ENCODE assay signal across 21 mouse cellular contexts in the genomic region with DNA sequence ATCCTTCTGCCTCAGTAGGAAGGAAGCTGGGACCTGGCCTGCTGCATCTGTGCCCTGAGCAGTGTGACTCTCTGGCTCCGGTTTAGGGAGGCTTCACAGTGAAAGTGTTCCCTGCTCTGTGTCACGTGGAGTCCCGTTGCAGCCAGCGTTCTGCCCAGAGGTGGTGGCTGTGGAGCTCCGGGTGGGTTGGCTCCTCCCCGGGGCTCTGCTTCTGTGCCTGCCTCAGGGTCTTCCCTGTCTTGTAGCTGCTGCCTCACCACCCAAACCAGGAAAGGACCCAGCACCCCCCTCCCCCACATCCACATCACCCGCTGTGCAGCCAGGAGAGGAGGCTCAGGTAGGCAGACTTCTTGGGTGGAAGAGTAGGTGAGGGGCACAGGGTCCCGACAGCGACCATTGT. TPM values are rescaled to one million over a fixed set of nuclear protein-coding genes. Genes with fewer than 3 reads are reported as not detected.
DNase-seq lines count a peak whose midpoint lies in the region; ATAC-seq lines count a peak whose summit lies in the region.
"Had no signal": no experiment of that assay in that cellular context is flagged by ENCODE, and none has a peak within 500 bp of the region (broad histone marks: within the 10 kb centered on the region; RNA-seq: fewer than 3 reads in every experiment).

No protein-coding gene starts in this region.

- no peak for ATAC-seq in heart, embryonic 12.5 days (ENCODE audit: insufficient number of reproducible peaks, low FRiP score)
- ATAC-seq: activated CD4-positive, CD25-positive, alpha-beta regulatory T cell, adult 4 months; CD4-positive, CD25-positive, alpha-beta regulatory T cell, adult 4 months; Patski had no signal

- H3K9ac ChIP-seq in heart, embryonic 12.5 days = no peak overlapping the region

- no peak overlapping the region for H3K4me2 ChIP-seq in heart, embryonic 12.5 days

- H3K4me3 ChIP-seq in heart, embryonic 12.5 days = no peak overlapping the region

- 77% methylated on average over 9 of the region's 9 CpGs for WGBS in heart, embryonic 12.5 days

- peak; percentile 31 for DNase-seq in adrenal gland, adult 2 months
- no peak for DNase-seq in adrenal gland, adult 8-10 months
- DNase-seq in heart, adult 11 months = peak; percentile 94
- DNase-seq: adrenal gland, postnatal 10 days; adrenal gland, postnatal 14 days; adrenal gland, postnatal 25 days; adrenal gland, postnatal 36 days; B cell, adult 2 months; cerebellum, adult 11 months; cerebellum, adult 11-12 months; cerebellum, adult 18-20 months; cerebellum, adult 2 months; cerebellum, adult 8-10 months had no signal

- H3K36me3 ChIP-seq in heart, embryonic 12.5 days = peaks cover 100% of the 10 kb centered on the region

- no peaks in the 10 kb centered on the region for H3K9me3 ChIP-seq in heart, embryonic 12.5 days (replicated peaks)
- H3K9me3 ChIP-seq: G1E had no signal

- H3K4me1 ChIP-seq in heart, embryonic 12.5 days (replicated peaks) = peaks cover 28% of the 10 kb centered on the region

- no peak overlapping the region for H3K27ac ChIP-seq in heart, embryonic 12.5 days (ENCODE audit: poor library complexity, severe bottlenecking)

- no peaks in the 10 kb centered on the region for H3K27me3 ChIP-seq in heart, embryonic 12.5 days (replicated peaks)
- H3K27me3 ChIP-seq: CH12.LX, Patski had no signal

RNA-seq across cellular contexts. Expression of gene Micall1, which starts 10.8 kb away (rescaled TPM):
- total RNA-seq in adrenal gland, adult 2 months (2021) = 10 to 100 TPM; 36.5 to 49.5 TPM
- polyA plus RNA-seq in adrenal gland, adult 2 months (2012; rRNA removed) = 61.7 and 65.0 TPM in 2 replicates
- 10 to 100 TPM; 40.6 to 88.2 (median 55.8) TPM for total RNA-seq in adrenal gland, adult 8-10 months (2022)
- 24.2 and 24.3 TPM in 2 replicates for polyA plus RNA-seq in heart, embryonic 12.5 days (2016; fragmentation: Nextera tagmentation; extraction: Ambion mirVana)

RNA-seq across cellular contexts. Expression of gene Polr2f, which starts 21.3 kb away (rescaled TPM):
- total RNA-seq in adrenal gland, adult 2 months (2021) = 100 to 1,000 TPM in 1 of 2 experiments, 10 to 100 TPM in 1; 92.8 to 151 TPM
- 48.1 and 48.3 TPM in 2 replicates for polyA plus RNA-seq in adrenal gland, adult 2 months (2012; rRNA removed)
- 100 to 1,000 TPM; 120 to 161 (median 139) TPM for total RNA-seq in adrenal gland, adult 8-10 months (2022)
- polyA plus RNA-seq in heart, embryonic 12.5 days (2016; fragmentation: Nextera tagmentation; extraction: Ambion mirVana) = 265 and 289 TPM in 2 replicates

RNA-seq across cellular contexts. Expression of gene 1700088E04Rik, which starts 21.6 kb away (rescaled TPM):
- total RNA-seq in adrenal gland, adult 2 months (2021) = 1 to 10 TPM; 5.2 to 9.9 TPM
- polyA plus RNA-seq in adrenal gland, adult 2 months (2012; rRNA removed) = 8.1 and 10.8 TPM in 2 replicates
- 10 to 100 TPM in 2 of 4 experiments, 1 to 10 TPM in 2; 7.0 to 14.8 (median 10.2) TPM for total RNA-seq in adrenal gland, adult 8-10 months (2022)
- 6.3 and 6.6 TPM in 2 replicates for polyA plus RNA-seq in heart, embryonic 12.5 days (2016; fragmentation: Nextera tagmentation; extraction: Ambion mirVana)

RNA-seq across cellular contexts. Expression of gene Eif3l, which starts 44.5 kb away (rescaled TPM):
- total RNA-seq in adrenal gland, adult 2 months (2021) = 100 to 1,000 TPM; 136 to 160 TPM
- polyA plus RNA-seq in adrenal gland, adult 2 months (2012; rRNA removed) = 94.1 and 119 TPM in 2 replicates
- total RNA-seq in adrenal gland, adult 8-10 months (2022) = 100 to 1,000 TPM; 136 to 157 (median 140) TPM
- polyA plus RNA-seq in heart, embryonic 12.5 days (2016; fragmentation: Nextera tagmentation; extraction: Ambion mirVana) = 165 TPM in 2 replicates

RNA-seq across cellular contexts. Expression of gene Sox10, which starts 45.5 kb away (rescaled TPM):
- 1 to 10 TPM in 1 of 2 experiments, under 1 TPM in 1; 0.89 to 2.5 TPM for total RNA-seq in adrenal gland, adult 2 months (2021)
- 3.9 and 5.5 TPM in 2 replicates for polyA plus RNA-seq in adrenal gland, adult 2 months (2012; rRNA removed)
- 1 to 10 TPM; 1.4 to 2.6 (median 2.4) TPM for total RNA-seq in adrenal gland, adult 8-10 months (2022)
- 0.28 and 0.44 TPM in 2 replicates for polyA plus RNA-seq in heart, embryonic 12.5 days (2016; fragmentation: Nextera tagmentation; extraction: Ambion mirVana)
- total RNA-seq: MEL had no signal
- polyA plus RNA-seq: activated CD4-positive, CD25-positive, alpha-beta regulatory T cell, adult 4 months; C2C12; CD4-positive, CD25-positive, alpha-beta regulatory T cell, adult 4 months; G1E; Patski had no signal
